Mouse (Mus musculus): Measurements from ENCODE around the gene Pgm2l1. TPM values are rescaled to one million over a fixed set of nuclear protein-coding genes. Genes with fewer than 3 reads are reported as not detected.

The Pgm2l1 gene
- polyA plus RNA-seq, 1 experiment = 2.0 TPM

DNA sequence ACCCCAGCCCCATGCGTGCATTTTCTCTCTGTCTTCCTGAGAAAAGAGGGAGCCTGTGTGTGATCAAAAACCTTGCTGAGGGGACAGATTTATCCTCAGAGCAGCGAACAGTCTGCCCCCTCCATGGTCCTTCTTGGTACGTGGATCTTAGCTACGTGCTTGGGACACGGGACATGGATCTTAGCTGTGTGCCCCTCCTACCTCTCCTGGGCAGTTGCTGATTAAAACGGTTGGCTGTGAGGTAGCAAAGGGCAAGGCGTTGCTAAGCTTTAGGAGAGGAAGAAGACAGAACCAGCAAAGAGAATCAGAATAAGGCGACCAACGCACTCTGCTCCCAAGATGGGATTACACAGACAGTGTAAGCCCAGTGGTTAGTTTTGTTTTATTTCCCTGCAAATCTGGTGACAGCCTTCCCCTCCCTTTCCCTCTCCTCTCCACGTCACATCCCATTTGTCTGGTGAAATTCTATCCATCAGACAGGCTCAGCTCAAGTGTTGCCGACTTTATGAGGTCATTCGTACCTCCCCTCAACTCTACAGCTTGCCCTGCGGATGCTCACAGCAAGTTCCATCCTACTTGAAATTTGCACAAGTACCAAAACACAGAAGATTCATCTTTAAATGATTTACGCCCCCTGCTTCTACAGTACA is 71.8 kb downstream of the Pgm2l1 start:
- H3K4me3 ChIP-seq (ENCODE audit: insufficient read depth, low read depth, low read length) = no peak overlapping the region
- no peak overlapping the region for H3K27ac ChIP-seq (replicated peaks; ENCODE audit: low read depth, low read length)
- H3K4me1 ChIP-seq (ENCODE audit: control insufficient read depth, insufficient read depth, insufficient read length, low read length) = no peaks in the 10 kb centered on the region

DNA sequence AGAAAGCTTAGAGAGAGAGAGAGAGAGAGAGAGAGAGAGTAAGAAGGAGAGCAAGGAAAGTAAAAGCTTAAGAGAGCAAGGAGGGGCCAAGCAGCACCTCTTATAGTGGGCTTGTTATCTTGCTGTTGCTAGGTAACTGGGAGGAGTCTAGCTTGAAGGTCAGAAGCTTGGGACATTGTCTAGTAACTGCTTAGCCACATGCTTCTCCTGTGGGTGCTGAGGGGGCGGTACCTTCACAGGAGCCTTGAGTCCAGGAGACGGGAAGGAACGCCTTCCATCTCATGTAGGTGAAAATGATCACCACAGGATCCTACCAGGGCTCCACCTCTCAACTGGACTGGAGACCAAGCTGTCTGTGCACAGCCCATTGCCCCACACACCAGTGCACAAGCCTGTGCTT is 74.2 kb downstream of the Pgm2l1 start:
- H3K27ac ChIP-seq (replicated peaks; ENCODE audit: low read depth, low read length) = no peak overlapping the region
- H3K4me3 ChIP-seq (ENCODE audit: insufficient read depth, low read depth, low read length) = no peak overlapping the region

DNA sequence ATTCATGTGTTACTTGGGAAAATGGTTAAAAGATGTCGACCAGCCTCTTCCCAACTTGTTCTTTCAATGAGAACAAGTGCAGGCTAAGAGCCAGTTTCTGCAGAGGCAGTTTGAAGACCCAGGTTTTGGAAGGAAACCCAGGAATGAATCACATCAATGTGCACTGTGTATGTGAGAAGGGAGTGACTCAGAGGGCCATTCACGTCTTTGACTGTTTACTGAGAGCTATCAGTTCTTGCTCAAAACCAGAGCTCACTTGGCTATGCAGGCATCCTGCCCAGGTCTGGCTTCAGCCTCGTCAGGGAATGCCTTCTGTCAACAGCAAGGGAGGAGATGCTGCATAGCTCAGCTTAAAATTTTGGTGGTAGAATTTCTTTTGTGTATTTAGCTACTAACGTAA is 75.1 kb downstream of the Pgm2l1 start:
- H3K27ac ChIP-seq (replicated peaks; ENCODE audit: low read depth, low read length) = no peak overlapping the region
- H3K4me1 ChIP-seq (ENCODE audit: control insufficient read depth, insufficient read depth, insufficient read length, low read length) = no peaks in the 10 kb centered on the region
- H3K4me3 ChIP-seq (ENCODE audit: insufficient read depth, low read depth, low read length) = no peak overlapping the region

More for the DNA sequence above, 74.2 kb downstream of the Pgm2l1 start:
- H3K4me1 ChIP-seq (ENCODE audit: control insufficient read depth, insufficient read depth, insufficient read length, low read length) = no peaks in the 10 kb centered on the region

DNA sequence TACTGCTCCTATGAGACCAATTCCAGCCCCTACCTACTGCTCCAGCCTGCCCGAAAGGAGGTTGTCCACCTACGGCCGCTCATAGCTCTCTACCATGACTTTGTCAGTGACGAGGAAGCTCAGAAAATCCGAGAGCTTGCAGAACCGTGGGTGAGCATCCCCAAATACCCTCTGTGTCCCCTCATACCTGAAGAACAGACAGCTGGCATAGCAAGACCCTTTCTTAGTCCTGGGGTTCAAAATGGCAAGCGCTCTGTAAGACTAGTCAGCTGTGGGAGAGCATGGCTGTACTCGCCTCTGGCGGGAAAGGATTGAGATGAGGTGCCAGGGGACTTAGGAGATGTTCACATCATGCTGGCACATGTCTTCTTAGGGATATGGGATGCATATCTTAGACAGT is 78.7 kb downstream of the Pgm2l1 start:
- no peak overlapping the region for H3K27ac ChIP-seq (replicated peaks; ENCODE audit: low read depth, low read length)
- no peaks in the 10 kb centered on the region for H3K4me1 ChIP-seq (ENCODE audit: control insufficient read depth, insufficient read depth, insufficient read length, low read length)
- no peak overlapping the region for H3K4me3 ChIP-seq (ENCODE audit: insufficient read depth, low read depth, low read length)

DNA sequence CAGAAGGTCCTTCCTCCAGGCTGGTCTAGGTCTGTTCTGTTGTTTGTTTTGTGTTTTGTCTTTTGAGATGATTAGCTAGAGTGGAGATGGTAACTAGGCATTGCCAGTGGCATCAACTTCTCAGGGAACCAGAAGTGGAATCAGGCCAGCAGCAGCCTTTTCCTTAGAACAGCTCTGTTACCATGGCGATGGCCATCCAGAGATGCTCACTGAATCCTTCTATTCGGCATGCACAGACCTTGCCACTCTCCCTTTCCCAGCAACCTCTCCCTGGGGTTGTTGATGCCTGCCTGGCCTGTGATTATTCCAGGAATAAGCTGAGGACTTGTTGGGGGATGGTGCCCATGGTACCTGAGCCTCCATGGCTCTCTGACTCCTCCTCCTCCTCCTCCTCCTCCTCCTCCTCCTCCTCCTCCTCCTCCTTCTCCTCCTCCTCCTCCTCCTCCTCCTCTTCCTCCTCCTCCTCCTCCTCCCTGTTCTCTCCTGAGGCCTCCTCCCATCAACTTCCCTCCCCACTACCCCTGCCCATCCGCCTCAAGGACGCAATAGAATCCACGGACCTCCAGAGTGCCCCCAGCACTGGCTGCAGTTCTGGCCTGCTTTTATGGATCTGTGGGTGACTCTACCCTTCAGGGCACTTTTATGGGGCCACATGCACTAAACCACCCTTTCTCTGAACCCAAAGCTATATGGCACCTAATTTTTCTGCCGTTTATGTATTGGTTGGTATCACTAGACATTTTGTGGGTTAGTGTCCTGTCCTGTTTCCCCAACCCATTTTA is 80.9 kb downstream of the Pgm2l1 start:
- no peak overlapping the region for H3K27ac ChIP-seq (replicated peaks; ENCODE audit: low read depth, low read length)

DNA sequence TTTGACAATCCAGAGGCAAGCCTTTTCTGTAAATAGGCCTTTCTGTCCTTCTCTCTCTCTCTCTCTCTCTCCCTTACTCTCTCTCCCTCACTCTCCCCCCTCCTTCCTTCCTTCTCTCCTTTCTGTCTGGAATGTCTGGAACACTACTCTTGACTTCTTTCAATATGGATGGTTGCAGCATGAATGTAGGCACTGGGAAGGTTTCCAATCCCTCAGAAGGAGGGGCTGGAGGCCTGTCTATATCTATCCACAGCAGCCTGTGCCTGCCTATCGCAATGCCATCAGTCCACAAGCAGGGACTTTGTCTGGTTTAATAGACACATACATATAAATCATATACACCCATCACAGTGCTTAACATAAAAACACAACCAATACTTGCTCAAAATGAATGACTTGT is 82.0 kb downstream of the Pgm2l1 start:
- Histone ChIP-seq H3K4me1 (ENCODE audit: control insufficient read depth, insufficient read depth, insufficient read length, low read length) (no peaks in the 10 kb centered on the region), H3K4me3 (ENCODE audit: insufficient read depth, low read depth, low read length) (no peak overlapping the region), H3K27ac (replicated peaks; ENCODE audit: low read depth, low read length) (no peak overlapping the region)

More for the DNA sequence above, 80.9 kb downstream of the Pgm2l1 start:
- H3K4me3 ChIP-seq (ENCODE audit: insufficient read depth, low read depth, low read length) = no peak overlapping the region
- no peaks in the 10 kb centered on the region for H3K4me1 ChIP-seq (ENCODE audit: control insufficient read depth, insufficient read depth, insufficient read length, low read length)

DNA sequence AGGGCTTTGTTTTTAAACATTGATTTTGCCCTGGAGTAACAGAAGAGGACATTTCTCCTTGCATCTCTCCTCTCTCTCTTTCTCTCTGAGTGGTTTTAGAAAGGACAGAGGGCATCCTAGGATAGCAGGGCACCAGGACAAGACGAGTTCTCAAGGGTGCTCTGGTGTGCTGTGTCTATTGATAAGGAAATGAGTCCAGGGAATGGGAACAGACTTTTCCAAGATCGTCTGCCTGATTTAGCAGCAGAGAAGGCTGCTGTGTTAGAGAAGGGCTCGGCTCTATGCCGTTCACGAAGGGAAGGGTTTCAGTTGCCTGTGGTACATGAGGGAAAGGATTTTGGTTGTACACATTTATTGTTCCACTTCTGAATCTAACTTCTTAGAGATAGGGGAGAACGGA is 82.5 kb downstream of the Pgm2l1 start:
- H3K27ac ChIP-seq (replicated peaks; ENCODE audit: low read depth, low read length) = no peak overlapping the region
- H3K4me1 ChIP-seq (ENCODE audit: control insufficient read depth, insufficient read depth, insufficient read length, low read length) = no peaks in the 10 kb centered on the region
- no peak overlapping the region for H3K4me3 ChIP-seq (ENCODE audit: insufficient read depth, low read depth, low read length)

DNA sequence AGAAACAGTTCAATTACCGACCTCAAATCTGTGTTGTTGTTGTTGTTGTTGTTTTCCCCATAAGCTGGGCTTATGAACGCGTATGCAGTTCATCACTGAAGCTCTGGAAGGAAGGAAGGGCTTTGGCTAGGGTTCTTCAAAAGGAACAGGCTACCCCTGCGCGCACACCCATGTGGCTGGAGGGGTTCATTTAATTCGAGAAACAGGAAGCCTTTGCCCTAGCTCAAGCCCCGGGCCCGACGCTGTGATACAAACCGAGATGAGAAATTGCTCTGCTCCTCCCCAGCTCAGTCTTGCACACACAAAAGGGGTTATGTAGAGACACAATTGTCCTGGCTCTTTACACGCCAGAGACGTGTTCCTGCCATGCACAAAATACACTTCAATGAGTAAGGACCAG is 83.1 kb downstream of the Pgm2l1 start:
- no peak overlapping the region for H3K4me3 ChIP-seq (ENCODE audit: insufficient read depth, low read depth, low read length)
- H3K27ac ChIP-seq (replicated peaks; ENCODE audit: low read depth, low read length) = no peak overlapping the region

DNA sequence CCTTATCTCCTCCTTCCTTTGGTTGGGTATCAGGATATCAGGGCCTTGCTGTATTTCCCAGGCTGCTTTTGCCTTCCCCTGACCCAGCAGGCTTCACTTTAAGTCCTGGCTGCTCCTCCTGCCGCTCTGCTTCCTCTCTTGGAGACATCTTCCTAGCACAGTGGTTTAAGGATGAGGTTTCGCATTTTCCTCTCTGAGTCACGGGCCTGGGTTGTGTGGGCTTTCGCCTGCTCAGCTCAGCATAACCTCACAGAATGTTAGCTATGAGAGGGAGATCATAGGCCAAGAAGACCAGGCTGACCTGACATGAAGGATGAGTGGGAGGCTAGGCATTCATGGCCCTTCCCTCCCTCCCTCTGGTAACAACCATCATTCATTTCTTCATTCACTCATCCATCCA is 85.5 kb downstream of the Pgm2l1 start:
- Histone ChIP-seq H3K4me3 (ENCODE audit: insufficient read depth, low read depth, low read length) (no peak overlapping the region), H3K27ac (replicated peaks; ENCODE audit: low read depth, low read length) (no peak overlapping the region)

More for the DNA sequence above, 83.1 kb downstream of the Pgm2l1 start:
- H3K4me1 ChIP-seq (ENCODE audit: control insufficient read depth, insufficient read depth, insufficient read length, low read length) = no peaks in the 10 kb centered on the region

DNA sequence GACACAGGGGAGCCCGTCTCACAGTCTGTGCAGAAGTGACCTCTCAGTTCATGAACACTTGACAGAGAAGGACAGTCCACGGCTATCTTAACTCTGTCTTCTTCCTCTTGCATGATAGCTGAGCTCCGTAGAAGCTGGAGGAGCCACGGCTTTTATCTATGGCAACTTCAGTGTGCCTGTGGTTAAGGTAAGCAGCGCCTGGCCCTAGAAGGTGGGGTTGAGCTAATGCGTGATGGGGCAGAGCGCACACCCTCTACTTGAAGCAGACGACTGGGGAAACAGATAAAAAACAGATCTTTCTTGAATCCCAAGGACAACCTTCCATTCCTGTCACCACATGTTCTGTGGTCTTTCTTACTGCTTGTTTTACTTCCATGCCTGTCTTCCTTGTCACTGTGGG is 89.7 kb downstream of the Pgm2l1 start:
- Histone ChIP-seq H3K27ac (replicated peaks; ENCODE audit: low read depth, low read length) (no peak overlapping the region), H3K4me3 (ENCODE audit: insufficient read depth, low read depth, low read length) (no peak overlapping the region), H3K4me1 (ENCODE audit: control insufficient read depth, insufficient read depth, insufficient read length, low read length) (no peaks in the 10 kb centered on the region)

More for the DNA sequence above, 85.5 kb downstream of the Pgm2l1 start:
- no peaks in the 10 kb centered on the region for H3K4me1 ChIP-seq (ENCODE audit: control insufficient read depth, insufficient read depth, insufficient read length, low read length)

DNA sequence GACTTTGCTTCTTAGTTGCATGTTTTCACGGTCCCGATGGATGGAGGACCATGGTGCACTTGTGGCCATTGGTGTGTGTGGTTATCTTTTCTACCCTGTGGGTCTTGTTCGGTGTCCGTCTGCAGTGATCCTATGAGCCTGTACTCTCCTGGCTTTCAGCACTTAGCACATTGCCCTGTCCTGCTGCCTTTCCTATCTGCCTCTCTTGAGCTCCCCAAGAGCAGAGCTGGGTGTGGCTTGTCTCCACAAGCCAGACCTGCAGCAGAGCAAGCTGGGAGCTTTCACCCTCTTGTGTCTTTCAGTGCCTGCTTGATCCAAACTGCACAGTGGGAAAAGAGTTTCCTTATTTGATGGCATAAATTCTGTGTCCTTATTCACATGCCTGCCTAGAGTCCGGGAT is 90.3 kb downstream of the Pgm2l1 start:
- Histone ChIP-seq H3K4me3 (ENCODE audit: insufficient read depth, low read depth, low read length) (no peak overlapping the region), H3K4me1 (ENCODE audit: control insufficient read depth, insufficient read depth, insufficient read length, low read length) (no peaks in the 10 kb centered on the region), H3K27ac (replicated peaks; ENCODE audit: low read depth, low read length) (no peak overlapping the region)

DNA sequence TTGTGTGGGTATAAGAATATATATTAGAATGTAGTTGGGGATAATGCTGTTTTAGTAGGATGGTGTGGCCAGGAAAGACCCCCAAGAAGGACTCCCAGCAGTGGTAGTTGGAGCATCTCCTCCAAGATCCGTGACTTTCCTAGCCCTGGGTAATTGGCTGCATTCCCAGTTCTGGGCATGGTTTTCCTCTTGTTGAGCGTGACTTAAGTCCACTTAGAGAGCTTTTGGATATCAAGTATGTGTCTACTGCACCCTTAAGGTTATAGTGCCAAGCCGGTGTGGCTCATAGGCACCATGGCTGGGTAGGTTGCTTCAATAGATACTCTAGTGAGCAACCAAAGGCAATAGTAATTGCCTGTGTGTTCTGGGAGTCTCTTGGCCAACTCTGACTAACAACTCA is 96.5 kb downstream of the Pgm2l1 start:
- no peak overlapping the region for H3K27ac ChIP-seq (replicated peaks; ENCODE audit: low read depth, low read length)
- H3K4me3 ChIP-seq (ENCODE audit: insufficient read depth, low read depth, low read length) = no peak overlapping the region
- H3K4me1 ChIP-seq (ENCODE audit: control insufficient read depth, insufficient read depth, insufficient read length, low read length) = no peaks in the 10 kb centered on the region

DNA sequence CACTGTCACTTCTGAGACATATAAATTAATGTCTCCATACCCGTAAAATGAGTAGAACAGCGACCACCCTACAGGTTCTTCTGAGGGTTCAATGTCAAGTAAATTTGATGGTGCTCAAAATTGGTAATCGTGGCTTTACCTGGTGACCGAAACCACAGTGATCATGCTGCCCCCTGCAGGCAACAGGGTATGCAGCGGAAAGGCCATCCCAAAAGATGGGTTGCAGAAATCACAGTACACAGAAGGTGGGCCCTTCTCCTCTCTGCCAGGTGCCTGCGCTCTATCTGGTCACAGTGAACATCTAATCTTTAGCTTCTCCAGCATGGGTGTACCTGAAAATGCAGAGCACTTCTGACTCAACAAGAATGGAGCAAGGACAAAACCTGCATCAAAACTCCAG is 98.3 kb downstream of the Pgm2l1 start:
- Histone ChIP-seq H3K4me3 (ENCODE audit: insufficient read depth, low read depth, low read length) (no peak overlapping the region), H3K27ac (replicated peaks; ENCODE audit: low read depth, low read length) (no peak overlapping the region), H3K4me1 (ENCODE audit: control insufficient read depth, insufficient read depth, insufficient read length, low read length) (no peaks in the 10 kb centered on the region)

DNA sequence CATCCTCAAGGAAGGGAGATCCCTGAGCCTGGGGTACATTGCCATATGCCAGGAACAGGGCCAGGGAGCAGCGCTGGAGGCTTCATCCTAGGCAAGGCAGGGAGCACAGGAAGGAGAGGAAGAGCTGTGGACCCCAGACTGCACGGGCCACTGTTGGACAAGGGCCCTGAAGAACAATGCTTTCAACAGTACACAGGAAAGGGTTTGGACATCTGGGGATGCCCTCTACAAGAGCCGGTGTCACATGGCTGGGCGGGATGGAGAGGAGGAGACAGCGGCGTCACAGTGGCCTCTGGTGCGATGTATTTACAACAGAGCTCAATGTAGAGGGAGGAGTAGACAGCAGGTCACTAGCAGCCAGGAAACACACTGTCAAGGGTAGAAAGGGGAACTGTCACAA is 100.3 kb downstream of the Pgm2l1 start:
- Histone ChIP-seq H3K4me3 (ENCODE audit: insufficient read depth, low read depth, low read length) (no peak overlapping the region), H3K27ac (replicated peaks; ENCODE audit: low read depth, low read length) (no peak overlapping the region), H3K4me1 (ENCODE audit: control insufficient read depth, insufficient read depth, insufficient read length, low read length) (no peaks in the 10 kb centered on the region)
